Mouse (Mus musculus) cerebellum, postnatal 4 days (tissue): ENCODE measurements around the gene Chmp5.
"Not testable (repeated sequence)": the region's sequence is repeated elsewhere in the genome, so short reads cannot be mapped to it uniquely, and the experiment has no call there.

Experiments
- DNase-seq, 2 experiments: peaks; one replicate each; pipeline ENCODE4 v3.0.0; 2022; ENCODE audit warnings: low spot score in 2 of 2, mixed read lengths in 1 of 2

Gene Chmp5

DNA sequence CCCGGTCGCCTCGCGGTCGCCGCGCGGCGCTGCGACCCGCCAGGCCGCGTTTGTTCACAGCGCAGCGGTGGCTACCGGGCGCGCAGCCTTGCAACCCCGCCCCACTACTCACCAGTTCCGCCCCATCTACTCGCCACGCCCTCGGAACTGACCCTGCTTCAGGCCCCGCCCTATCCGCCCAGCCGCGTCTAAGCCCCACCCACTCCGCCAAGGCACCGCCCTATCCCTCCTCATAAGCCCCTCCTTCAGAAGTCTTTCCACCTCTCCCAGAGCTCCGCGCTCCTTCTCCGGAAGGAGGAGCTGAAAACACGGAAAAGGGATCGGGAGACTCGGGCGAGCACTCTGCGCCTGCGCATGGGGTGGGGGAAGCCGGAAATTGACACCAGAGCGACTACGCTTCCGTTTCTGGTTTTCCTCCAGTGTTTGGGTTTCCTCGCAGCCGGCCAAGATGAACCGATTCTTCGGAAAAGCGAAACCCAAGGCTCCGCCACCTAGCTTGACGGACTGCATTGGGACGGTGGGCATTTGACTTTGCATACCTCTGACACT lies at the start of gene Chmp5, which contains the start of gene Bag1:
Gene Chmp5, plus strand, starts transcription at position 248 of the 549 bp plus-strand sequence.
Gene Bag1, minus strand, starts transcription at position 135 of the 549 bp plus-strand sequence.
- DNase-seq, result peak; percentile 93 to 97

DNA sequence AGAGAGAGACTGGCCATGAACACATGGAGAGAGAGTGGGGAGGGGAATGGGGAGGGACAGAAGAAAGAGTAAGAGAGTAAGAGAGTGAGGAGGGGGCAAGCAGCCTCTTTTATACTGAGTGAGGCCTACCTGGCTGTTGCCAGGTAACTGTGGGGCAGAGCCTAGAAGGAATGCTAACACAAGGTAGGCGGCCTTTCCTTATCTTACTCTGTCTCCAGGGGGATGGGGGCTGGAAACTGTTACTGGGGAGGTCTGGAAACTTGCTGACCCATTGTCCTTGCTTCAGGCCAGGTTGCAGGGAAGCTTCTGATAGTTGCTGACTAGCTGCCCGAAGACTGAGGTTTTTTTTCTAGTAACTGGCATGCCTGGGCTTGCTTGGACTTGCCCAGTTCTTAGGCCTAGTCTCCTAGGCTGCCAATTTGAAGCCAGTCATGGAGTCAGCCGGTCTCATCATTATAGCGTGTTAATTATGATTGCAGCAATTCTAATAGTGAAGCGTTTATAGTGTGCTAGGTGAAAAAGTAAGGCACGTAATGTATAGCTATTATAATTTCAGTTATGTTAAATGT lies 49.6 kb upstream of the Chmp5 start:
- DNase-seq, result no peak

- DNase-seq, result no peak
Observed at GRCm38 (mm10) chr4:40899264-40899663, 48.9 kb upstream of the Chmp5 start.

DNA sequence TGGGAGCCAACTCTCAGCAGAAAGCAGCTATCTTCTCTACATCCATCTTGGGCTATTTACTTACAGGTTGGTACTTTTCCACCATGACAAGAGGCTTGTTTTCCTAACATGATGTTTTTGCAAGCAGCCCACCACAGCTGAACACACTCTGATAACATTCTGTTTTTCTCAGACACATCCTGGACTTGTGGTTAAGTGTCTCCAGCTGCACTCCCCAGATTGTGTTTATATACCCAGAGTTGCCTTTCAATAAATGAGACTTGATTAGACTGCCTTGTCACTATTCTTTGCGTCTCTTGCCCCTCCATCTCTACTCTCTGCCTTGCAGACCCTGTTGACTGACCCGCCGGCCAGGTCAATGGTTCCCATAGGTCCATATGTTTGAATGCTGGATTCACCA lies 48.1 kb upstream of the Chmp5 start:
- DNase-seq, result no peak

- DNase-seq, result no peak
Observed at GRCm38 (mm10) chr4:40900612-40901011, 47.6 kb upstream of the Chmp5 start.

- no peak for DNase-seq
Observed at GRCm38 (mm10) chr4:40906298-40906697, 41.9 kb upstream of the Chmp5 start.

DNA sequence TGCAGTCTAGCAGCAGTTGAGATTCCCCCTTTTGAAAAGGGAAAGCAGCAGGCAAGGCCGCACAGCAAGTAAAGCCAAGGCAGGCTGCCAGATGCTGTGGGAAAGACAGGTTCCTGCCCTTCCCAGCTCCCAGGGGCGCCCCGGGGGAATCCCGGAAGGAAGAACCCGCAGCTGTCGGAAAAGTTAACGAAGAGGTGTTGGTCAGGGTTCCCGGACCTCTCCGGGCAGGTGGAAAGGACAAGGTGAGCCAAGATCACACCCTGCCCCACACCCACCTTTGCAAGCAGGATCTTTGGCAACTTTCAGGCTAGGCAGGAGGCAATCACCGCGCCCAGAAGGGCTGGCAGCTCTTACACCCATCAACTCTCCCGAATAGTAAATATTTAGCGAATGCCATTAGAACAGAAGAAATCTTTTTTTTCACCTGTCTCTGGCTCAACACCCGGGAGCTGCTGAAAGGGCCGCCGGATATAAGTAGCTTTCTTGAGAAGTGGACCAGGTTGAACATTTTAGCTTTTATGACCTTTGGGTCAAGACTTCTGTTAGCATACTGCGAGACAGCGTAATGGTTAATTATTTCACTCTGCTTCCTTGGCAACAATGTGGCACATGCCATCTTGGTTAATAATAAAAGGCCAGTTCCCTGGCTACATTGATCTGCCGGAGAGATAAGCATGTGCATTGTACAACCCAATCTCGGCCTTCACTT lies 39.8 kb upstream of the Chmp5 start:
- peak in 1 of 2 experiments; percentile 20 for DNase-seq

- no peak for DNase-seq
Observed at GRCm38 (mm10) chr4:40914287-40914867, 33.8 kb upstream of the Chmp5 start.

GRCm38 (mm10) chr4:40915947-40916346 lies 32.3 kb upstream of the Chmp5 start:
- no peak for DNase-seq

GRCm38 (mm10) chr4:40916592-40917155 lies 31.5 kb upstream of the Chmp5 start:
- no peak for DNase-seq

- no peak for DNase-seq
Observed at GRCm38 (mm10) chr4:40919785-40920184, 28.4 kb upstream of the Chmp5 start, which contains the start of gene Spink4. Gene Spink4, plus strand, starts transcription at chr4:40920052.

DNA sequence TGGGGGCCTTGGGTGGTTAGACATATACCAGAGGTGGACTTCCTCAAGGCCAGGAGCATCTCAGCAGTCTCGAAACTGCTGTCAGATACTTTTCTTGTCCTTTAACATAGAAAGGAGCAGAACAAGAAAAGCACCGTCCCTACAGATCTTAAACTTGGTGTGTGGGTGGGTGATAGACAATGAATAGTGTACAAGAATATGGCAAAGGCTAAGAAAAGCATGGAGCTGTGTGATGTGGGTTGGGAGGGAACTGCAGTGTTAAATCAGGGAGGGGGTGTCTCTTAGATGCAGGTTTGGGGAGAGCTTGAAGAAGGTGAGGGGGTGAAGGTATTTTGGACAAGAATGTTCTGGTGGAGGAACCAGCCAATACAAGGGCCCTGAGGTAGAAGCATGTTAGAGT lies 27.6 kb upstream of the Chmp5 start:
- no peak for DNase-seq

DNA sequence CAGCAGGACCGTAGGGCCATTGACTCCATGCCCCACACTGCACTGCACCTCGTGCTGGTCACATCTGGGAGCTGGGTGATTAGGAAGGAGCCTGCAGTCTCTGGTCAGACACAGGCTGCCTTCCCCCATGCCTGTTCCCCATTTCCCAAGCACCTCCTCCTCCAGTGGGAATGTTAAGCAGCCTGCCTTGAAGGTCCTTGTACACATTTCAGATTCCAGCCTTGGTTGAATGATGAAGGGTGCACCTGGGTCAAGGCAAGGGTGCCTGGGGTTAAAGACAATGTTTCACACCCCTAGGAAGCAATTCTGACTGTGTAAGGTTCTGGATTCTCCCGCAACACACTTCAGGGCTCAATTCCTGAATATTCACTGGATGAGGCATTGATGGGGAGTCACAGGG lies 26.9 kb upstream of the Chmp5 start:
- no peak for DNase-seq

DNA sequence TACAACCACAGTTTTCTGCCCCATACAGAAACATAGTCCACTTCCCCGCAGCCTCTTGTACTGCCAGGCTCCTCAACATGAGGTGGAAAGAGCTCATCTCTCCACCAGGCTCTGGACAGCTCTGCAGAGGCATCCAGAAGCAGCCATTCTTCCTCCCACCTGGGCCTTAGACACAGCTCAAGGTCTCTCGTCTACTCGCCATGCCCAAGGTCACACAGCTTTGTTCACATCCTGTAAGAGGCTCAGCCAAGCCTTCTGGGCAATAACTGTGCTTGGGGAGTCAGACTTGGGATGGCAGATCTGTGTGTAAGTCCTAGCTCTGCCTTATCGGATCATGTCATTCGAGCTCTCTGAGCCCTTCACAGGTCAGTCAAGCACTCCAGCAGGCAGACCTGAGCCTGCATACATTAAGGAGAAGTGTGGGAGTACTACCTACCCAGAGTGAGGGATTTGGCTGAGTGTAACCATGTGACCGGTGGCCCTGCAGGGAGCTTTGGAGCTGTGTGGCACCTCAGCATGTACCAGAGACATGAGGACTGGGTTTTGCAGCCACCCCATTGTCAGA lies 25.0 kb upstream of the Chmp5 start:
- DNase-seq, result no peak

GRCm38 (mm10) chr4:40925568-40925967 lies 22.6 kb upstream of the Chmp5 start:
- DNase-seq, result no peak

DNA sequence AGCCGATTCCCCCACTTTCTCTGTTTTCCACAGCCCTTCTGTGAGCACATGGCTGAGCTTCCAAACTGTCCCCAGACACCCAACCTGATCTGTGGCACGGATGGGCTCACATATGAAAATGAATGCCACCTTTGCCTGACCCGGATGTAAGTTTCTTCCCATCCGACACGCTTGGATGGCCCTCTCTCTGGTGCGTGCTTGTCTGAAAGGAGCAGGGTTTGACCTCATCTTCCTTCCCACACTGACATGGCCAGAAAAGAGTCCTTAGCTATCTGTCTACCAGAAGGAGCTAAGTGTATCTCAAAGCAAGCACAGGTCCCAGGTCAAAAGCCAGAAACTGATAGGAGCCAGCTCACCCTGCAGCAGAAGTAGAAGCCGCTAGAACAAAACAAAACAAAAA lies 19.2 kb upstream of the Chmp5 start:
- DNase-seq, result no peak

DNA sequence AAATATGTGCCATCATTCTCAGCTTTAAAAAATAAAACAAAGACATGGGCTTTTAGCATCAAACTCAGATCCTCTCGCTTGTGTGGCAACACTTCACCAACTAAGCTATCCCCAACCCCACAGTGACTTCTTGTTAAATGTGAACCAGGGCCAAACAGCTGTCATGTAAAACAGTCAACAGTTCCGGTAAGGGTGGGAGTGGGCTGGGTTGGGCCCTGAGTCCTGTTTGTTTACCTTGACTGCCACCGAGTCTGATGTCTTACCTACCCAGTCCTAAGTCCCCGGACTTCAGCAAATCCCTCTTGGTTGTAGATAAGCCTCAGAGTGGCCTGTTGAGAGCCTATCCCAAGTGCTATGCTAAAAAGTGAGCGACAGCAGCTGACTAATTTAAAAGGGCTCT lies 14.5 kb upstream of the Chmp5 start:
- no peak for DNase-seq

DNA sequence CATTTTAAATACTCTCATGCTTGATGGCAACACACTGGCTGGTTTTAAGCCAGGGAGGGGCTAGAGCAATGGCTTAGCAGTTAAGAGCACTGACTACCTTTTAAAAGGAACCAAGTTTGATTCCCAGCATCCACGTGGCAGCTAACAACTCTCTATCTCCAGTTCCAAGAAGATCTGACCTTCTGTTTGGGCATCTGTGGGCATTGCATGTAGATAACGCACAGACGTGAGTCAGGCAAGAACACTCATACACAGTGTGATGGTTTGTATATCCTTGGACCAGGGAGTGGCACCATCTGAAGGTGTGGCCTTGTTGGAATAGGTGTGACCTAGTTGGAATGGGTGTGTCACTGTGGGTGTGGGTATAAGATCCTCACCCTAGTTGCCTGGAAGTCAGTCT lies 13.8 kb upstream of the Chmp5 start:
- DNase-seq, result not testable (repeated sequence)

DNA sequence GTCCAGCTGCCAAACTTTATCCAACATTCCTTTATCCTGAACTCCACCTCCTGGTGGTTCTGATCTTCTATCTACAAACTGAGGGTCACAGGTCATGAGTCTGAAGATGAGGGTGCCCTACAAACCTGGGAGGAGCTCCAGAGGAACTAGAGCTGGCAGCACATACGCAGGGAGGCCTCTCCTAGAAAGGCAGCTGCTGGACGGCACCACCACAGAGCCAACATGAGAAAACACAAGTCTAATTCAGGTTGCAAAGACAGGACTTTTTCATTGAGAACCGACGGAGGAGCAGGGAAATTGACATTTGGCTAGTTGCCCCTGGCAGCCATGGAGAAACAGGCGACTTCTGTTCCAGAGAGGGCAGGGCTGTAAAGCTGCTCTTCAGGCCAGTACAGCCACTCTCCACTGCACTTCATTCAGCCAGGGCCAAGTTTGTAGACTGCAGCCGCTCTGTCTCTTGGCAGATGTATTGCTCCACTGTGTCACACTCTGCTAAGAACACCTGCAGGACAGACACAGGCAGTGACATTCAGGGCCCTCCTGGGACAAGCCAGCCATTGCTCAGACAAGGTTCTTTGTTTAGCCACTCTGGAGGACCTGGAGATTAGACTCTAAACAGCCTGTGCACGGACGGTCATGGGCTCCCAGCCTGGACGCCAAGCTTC lies 11.9 kb upstream of the Chmp5 start:
- DNase-seq, result peak; percentile 38 to 61

DNA sequence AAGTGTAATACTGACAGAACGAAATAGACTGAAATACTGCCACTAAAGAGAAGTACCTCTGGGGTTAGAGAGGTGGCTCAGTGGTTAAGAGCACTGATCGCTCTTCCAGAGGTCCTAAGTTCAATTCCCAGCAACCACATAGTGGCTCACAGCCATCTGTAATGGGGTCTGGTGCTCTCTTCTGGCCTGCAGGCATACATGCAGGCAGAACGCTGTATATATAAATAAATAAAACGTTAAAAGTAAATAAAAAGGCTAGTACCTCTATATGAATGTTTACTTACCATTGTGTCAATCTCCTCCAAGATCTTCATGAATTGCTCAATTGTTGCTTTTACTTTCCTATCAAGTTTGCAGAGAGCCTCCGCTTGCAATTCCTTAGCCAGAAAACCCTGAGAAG lies 9.4 kb upstream of the Chmp5 start:
- no peak for DNase-seq

DNA sequence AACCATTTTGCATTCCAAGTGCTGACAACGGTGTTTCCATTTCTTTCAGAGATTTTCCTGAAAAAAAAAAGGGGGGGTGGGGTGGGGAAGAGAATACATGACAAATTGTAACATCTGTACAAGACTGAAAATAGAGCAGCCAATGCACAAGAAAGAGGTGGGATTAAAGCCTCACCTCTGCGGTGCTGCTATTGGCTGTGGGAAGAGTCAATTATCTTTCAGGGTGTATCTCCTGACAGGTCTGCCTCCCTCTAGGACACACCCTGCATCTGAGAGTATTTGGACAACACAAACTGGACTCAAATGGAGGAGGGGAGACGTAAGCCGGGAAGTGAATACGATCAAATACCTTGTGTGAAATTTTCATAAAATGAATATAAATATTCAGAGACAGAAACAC lies 4.6 kb upstream of the Chmp5 start:
- DNase-seq, result no peak
